Mouse (Mus musculus) B cell, adult 2 months (primary cell): ENCODE data around the gene Ephb1.

ENCODE experiments used
- DNase-seq, 2 experiments: peaks; one replicate each; pipeline ENCODE4 v3.0.0; 2022

Ephb1 gene

DNA sequence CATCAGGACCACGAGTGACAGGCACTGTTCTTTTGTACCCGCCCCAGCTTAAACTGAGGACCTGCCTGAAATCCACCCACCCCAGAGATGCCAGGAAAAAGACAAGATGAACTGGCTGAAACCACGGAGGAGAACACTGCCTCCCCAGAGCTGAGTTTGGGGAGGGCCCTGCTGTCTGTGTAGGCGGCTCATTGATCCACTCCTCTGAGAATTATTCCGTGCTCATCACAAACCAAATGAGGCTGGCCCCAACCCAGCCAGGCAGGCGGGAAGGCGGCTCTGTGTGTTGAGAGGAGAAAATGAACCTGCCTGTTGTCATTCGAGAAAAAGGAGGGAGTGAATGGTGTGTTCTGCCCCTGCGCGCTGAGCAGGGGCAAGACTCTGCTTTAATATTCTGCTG is 2.8 kb downstream of the Ephb1 start:
- no peak for DNase-seq

DNA sequence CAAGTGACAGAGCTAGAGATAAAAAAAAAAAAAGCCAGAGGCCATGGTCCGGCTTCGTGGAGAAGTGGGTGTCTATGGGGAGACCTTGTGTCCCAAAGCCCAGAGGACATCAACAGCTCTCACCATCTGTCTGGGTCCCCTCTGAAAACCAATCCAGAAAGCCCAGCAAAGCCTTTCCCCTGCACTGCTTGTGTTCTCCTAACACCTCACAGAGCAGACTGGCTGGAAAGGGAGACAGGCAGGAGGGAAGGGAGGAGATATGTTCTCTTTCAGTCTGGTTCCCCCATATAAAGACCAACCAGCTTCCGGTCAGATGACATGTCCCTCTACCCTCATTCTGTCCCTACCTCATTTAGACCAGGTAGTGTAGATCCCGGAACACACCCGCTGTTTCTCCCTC is 3.3 kb downstream of the Ephb1 start:
- no peak for DNase-seq

DNA sequence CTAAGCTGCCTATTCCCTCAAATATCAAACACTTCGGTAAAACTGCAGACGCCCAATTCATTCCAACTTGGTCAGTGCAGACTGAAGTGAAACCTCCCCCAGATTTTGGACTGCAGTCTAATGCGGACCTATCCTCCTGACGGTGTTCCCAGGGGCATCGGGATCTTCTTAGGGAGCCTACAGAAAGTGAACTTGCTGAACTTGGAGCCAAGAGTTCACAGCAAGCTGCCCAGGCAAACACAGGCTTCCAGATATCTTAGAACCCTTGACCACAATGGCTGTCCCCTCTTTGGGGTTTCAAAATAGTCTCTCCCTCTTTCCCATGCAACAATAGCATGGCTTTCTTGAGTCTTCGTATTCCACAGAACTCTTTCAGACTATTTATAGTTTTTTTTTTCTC is 3.8 kb downstream of the Ephb1 start:
- DNase-seq: no peak

DNA sequence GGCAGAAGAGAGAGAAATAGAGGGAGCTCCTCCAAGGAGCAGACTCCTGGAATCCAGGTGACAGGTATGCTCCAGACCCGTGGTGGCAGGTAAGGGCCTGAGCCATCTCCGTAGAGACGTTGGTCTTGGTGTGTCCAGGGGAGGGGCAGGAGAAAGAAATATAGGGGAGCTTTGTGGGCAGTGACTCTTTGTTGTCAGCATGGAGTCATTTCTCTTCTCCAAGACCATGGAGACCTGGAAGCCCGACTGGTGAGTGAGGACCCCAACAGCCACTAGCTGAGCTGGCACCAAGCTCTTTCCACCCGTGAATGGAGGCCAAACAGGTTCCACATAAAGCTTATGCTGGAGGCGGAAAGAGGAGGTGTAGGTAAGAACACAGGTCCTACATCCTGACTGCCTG is 4.4 kb downstream of the Ephb1 start:
- DNase-seq: no peak

DNA sequence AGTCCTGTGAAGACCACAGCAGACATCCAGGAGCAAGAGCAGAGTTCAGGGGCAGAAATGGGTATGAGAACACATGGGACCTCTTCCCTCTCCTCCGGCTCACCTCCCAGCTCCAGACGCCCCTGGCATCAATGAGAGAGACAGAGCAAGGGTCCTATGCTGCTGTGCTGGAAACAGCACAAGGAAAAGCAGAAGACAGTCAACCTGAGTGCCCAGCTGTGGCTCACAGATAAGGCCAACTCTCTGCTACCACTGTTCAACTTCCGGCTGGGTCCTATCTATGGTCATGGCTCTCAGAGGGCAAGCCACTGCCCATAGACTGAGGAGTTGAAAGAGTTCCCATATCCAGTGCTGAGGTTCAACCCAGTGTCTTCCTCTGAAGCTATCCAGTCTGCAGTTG is 7.7 kb downstream of the Ephb1 start:
- no peak for DNase-seq

DNA sequence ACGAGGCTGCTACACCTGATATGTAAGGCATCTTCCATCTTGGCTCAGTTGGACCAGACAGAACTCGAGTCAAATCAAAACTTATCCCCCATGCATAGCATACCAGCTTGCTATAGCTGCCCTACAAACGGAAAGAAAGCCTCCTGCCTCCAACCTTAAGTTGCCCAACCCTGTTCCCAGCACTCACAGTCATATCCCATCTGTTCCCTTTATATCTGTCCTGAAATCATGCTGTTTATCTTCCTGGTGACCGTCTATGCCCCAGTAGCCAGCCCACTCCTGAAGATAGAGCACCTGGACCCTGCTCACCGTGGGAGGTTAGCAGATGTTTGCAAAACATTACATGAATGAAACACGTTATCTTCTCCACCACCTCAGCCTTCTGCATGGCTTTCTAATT is 9.0 kb downstream of the Ephb1 start:
- no peak for DNase-seq

DNA sequence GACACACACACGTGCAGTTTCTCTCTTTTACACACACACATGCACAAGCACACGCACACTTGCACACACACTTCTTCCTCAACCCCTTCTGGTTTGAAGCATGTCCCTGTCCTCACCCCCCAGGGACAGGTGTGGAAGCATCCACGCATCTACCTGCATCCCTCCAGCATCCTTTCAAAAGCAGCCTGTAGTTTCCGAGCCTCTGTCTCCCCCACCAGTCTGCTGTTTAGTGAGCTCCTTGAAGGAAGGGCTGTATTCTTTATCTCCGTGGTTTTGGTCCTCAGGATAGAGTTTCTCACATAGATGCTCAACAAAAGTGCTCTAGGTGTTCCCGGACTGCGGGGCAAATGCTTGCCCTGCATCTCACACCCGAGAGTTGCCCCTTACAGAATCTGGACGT is 9.4 kb downstream of the Ephb1 start:
- DNase-seq: no peak

DNA sequence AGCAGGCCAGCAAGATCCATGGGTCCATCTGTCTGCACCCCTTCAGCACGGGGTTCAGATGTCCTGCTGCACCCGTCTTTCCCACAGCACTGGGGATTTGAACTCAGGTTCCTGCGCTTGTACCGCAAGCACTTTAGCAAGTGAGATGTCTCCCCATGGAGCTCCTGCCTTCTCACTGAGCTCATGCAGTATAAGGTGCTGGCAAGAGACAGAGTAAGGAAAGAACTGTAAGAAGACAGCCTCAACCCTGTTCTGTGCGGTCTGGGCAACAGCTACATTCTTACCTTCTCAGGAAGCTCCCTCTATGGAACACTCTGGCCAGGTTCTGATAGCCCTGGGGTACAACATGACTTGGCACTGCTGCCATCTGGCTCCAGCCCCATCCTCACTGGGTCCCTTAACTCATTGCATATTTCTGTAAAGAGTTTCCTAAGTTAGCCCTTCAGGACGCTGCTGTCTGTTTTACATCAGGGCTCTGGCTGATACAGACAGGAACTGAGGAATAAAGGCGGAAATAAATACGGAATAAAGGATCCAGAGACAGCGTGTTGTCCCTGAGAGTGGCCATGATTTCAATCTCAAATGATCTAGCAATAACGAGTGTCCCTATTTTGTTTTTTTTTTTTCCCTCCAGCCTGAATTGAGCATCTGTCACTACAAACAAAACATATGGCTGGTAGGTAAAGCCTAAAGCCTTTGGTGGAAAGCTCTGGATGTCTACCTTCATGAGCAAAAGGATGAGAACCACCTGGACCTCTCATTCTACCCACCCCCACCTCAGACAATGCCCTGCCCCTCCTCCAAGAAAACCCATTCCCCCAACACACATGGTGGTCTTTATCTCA is 10.2 kb downstream of the Ephb1 start:
- no peak for DNase-seq

DNA sequence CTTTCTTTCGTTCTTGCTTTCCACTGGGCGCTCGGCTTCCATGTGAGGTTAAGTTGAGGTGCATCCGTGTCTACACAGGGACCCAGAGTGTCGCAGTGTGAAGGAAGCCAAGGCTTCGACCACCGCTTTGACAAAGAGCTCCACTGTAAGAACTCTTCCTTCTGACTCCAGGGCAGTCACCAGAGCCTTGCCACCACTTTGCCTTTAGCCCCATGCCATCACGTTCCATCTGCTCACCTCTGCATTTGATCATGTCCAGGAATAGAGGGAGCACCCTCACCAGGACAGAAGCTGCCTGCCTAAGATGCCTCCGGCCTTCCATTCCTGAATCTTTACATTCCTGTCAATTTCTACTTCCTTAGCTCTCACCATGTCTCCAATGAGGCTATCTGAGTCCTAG is 11.4 kb downstream of the Ephb1 start:
- no peak for DNase-seq

DNA sequence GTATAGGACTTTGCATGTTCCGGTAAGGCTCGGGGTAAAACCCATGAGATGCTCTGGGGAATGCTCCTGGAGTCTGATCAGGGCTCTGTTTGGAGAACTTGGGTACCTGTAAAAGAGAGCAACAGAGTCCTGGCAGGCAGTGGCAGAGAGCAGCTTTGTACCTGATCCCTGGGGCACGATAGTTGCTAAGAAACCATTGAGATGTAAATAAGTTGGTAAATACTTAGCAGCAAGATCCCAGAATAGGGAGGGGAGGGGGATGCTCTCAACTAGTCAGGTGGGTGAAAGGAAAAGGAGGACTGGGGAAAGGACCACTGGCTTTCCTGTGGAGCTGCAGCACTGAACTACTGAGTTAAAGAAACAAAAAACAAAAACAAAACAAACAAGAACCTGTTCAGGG is 12.5 kb downstream of the Ephb1 start:
- DNase-seq: no peak

DNA sequence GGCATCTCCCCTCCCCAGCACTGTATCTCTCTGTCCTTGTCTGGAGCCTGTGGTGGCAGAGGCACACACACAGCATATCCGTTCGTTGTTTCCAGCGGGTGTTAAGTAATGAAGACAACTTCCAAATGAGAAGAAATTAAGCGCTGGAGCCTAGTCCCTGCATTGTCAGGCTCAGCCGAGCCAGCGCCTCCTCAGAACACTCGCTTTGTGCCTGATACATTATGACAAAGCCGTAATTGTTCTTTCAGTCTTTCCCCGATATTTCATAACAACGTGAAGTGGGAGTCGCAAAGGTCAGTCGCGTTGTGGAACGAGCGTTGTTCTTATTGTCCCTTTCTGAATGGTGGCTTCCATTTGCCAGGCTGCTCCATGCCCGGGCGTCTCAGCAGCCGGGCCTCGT is 13.7 kb downstream of the Ephb1 start:
- no peak for DNase-seq

DNA sequence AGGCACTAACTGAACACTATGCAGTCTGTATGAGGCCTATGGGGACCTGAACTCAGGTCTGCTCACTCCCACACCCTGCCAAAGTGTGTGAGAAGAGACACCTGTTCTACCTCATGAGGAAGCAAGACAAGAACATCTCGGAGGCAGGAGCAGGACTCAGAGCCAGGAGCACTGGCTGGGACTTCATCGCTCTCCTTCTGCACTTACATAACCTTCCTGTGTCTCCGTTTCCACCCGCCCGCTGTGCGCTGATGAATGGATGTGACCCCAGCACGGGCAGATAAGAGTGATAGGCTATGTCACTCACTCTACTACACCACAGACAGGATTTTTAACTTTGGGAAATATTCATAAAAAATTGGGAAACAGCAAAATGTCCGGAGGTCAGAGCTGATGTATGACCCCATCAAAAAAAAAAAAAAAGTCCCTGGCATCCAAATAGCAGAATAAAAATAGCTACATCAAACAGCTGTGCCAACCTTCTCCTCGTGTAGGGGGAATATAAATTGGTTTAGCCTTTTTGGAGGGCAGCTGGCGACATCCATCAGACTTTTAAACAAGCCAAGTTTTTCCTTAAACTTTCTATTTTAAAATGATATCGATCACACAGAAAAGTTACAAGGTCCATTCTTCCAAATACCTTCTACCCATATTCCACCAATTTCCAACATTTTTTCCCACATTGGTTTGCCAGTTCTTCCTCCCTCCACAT is 18.8 kb downstream of the Ephb1 start:
- no peak for DNase-seq

DNA sequence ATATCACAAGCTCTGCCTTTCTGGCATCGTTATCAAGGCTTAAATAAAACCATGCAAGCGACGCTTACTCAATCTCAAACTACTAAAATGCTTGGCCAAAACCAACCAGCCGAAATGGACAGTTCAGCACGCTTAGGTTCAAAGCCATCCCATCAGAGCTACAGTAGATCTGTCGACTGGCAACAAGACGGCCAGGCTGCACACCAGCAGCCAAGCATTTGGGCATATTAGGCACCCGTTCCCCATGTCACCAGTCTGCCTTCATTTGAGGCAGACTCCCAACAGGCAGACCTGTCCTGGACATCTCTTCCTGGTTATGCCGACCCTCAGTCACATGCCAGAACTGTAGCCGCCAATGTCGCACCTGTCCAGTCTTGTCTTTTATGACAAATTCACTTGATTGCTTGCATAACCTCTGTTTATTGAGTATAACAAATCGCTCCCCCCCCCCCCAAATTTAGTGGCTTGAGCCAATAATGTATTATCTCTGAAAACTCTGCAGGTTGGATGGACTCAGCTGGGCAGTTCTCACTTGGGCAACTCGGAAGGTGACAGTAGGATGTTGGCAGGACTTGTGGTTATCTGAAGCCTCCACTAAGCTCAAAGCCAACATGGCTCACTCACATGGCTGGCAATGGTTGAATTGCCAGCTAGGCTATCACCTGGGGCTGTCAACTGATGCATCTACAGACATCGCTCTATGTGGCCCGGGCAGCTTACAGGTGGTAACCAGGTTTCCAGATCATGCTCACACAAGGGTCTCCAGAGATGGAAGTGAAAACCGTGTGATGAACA is 24.0 kb downstream of the Ephb1 start:
- DNase-seq: no peak

DNA sequence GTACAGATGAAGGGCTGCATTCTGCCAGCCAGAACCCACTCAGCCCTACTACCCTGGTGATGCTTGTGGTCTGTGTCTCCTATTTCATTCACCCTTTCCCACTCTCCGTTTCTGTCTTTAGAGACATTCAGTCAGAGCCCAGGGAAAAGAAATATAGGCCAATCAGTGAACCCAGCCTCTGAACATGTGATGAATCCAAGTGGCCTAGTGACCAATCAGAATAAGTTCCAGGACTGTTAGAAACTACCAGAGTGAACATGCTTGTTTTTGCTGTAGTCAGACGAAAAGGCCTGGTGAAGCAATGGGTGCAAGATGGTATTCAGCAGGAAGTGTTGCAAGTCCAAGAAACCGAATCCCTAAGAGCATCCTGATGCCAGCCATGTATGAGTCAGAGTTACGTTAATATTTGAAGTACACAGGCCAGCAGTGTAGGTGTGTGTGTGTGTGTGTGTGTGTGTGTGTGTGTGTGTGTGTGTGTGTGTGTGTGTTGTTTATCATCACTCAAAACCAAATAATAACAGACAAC is 26.8 kb downstream of the Ephb1 start:
- no peak for DNase-seq

DNA sequence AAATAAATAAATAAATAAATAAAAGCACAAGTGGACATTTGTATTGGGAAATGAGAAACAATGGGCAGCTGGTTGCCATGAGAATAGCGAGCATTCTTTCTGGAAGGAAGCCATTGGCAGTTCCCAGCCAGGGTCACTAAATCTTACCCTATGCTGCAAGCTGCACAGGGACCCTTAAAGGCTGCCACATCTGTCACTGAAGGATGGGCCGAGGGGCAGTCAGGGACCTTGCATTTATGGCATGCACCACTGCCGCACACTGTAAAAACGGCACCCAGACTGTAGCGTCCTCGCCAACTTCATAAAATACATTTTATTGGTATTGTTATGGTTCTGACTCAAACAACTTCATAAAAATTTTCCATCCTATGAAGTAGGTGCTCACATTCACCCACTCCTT is 39.1 kb downstream of the Ephb1 start:
- DNase-seq: no peak

DNA sequence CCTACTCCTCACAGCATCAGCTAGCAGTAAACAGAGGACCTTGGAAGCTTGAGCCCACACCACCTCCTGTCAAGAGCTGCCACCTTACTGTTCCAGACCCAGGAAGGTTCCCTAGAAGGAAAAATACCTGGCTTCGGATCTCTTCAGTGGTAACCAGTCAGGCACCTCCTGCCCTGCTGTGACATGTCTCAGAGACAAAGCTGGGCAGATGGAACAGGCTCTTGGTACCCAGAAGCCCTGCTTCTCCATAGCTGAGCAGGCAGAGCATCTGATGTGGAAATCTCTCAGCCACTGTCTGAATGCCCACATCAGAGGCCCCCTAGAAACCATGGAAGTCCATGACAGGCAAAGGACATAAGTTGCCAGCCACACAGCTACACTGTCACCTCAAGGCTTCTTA is 39.7 kb downstream of the Ephb1 start:
- no peak for DNase-seq

DNA sequence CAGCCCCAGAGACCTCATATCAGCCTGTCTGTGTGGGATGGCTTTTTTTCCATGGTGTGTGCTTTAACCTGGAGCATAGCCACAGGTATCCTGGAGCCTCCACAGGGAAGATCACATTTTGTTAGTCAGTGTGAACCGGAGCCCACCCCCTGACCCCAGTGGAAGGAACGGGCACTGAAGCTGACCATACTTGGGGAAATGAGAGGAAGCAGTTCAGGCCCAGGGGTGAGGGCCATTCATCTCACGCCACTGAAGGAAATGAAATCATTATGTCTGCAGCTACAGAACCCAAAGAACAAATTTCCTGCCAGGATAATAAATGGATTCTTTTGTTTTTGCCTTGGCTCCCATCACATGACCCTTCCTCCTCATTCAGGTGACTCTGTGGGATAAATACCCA is 44.1 kb downstream of the Ephb1 start:
- DNase-seq: no peak

DNA sequence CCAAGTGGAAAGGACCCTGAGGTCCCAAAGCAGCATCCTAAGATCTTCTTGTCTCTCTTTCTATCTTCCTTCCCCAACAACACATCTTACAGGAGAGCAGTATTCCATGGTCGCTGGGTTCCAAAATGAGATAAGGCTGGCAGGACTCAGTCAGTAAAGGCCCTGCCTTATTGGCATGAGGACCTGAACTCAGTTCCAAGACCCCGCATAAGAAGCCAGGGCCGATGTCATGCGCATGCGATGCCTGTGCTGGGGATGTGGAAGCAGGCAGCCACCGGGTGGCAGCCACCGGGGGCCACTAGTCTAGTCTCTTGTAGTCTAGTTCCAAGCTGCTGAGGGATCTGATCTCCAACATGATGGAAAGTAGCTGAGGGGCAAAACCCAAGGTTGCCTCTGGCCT is 45.2 kb downstream of the Ephb1 start:
- DNase-seq: no peak

DNA sequence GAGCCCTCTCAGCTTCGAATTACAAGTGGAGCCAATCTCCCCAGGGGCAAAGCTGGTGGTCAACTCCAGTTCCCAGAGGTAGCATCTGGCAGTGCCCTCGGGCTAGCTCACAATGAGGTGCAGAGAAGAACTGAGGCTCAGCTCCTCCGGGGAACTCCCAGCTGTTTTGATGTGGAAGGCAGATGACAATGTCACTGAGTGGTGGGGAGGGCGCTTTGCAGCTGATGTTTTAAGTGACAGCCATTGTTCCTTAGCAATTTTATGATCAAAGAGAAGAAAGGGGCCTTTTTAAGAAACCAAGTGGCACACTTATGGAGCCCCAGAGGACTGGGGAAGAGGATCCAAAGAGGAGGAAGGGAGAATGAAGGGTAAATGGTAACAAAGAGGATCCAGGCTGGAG is 46.8 kb downstream of the Ephb1 start:
- no peak for DNase-seq

DNA sequence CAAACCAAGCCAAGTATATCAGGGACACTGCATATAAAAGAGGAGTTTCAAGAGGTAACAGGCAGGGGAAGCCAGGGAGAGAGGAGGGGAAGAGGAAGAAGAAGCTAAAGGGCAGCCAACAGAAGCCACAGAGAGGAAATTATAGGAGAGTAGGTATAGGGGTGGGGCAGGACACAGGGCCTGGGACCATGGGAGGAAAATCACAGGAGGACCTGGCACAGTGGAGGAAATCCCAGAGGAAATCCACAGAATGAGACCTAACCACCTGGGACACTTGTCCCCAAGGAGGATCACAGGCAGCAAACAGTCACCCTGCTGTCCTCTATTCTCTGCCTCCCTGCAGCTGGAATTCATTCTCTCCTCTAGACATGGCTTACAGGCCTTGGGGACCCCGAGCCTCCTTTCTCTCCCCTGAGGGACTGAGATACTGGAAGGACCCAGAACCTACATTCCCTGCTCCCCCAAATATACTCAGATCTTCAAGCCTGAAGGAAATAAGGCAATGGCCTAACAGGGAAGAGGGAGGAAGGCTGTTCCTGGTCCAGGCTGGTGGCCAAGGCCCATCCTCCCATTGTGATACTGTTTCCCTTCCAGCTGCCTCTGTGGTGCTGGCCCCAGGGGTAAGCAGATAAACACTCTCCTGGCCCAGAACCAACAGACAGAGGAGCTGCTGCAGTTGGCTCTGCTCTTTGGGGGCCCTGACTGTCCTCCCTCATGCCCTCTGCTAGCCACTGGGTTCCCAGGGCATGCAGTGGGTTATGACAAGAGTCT is 47.7 kb downstream of the Ephb1 start:
- DNase-seq: no peak

DNA sequence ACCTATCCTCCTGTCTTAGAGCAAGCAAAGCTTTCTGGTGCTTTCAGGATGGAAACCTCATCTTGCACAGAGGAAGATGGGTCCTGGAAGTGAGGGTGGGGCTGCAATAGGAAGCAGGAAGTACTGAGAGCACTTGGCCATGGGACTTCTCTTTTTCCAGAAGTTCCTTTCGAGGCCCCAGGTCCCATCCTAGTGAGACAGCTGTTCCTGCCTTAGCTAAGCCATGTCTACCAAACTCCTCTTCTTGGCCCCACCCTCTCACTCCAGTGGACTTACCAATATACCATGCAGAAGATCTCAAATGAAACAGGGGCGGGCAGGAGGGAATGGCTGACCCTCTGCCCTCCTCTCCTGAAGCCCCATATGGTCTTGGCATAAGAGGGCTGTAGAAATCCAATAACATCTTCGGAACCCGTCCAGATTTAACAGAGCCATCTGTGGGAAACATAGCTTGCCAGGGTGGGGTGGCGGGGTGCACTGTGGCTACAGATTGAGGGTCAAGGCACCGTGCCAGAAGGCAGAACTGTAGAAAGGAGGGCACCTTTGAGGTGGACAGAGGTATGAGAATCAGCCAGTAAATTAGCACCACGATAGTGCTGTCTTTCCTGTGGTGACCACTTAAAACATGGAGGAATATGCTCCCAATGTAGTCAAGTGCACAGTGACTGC is 48.9 kb downstream of the Ephb1 start:
- DNase-seq: no peak

DNA sequence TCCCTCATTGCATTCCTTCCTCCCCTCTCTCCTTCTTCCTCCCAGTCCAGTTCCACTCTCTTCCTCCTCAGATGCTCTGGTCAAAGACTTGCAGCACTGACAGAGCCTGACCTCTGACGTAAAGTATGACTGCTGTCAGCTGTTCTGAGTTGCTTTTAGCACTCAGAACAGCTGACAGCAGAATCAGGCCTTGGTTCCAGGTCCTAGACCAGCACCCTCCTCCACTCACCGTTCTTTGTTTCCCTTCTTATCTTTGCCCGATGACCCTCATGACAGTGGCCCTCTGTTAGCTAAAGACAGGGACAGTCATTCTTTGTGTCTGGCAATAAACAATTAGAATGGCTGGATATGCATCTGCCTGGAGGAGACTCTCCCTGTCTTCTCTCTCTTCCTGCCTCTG is 49.7 kb downstream of the Ephb1 start:
- DNase-seq: no peak
